Mouse (Mus musculus): ENCODE data around the gene Aox4.

The Aox4 gene

GRCm38 (mm10) chr1:58301073-58301472, 90.9 kb downstream of the Aox4 start:
- DNase-seq (ENCODE audit: low read depth, low spot score) = no peak

GRCm38 (mm10) chr1:58302015-58302414, 91.8 kb downstream of the Aox4 start:
- no peak for DNase-seq (ENCODE audit: low read depth, low spot score)

GRCm38 (mm10) chr1:58303009-58303408, 92.8 kb downstream of the Aox4 start:
- DNase-seq (ENCODE audit: low read depth, low spot score) = no peak

- no peak for DNase-seq (ENCODE audit: low read depth, low spot score)
These were observed 93.5 kb downstream of the Aox4 start for GRCm38 (mm10) chr1:58303726-58304125.

- DNase-seq (ENCODE audit: low read depth, low spot score) = no peak
These were observed 94.1 kb downstream of the Aox4 start for GRCm38 (mm10) chr1:58304296-58304695.

GRCm38 (mm10) chr1:58307181-58307580, 97.0 kb downstream of the Aox4 start:
- no peak for DNase-seq (ENCODE audit: low read depth, low spot score)

- no peak for DNase-seq (ENCODE audit: low read depth, low spot score)
These were observed 98.4 kb downstream of the Aox4 start for GRCm38 (mm10) chr1:58308594-58308993.

GRCm38 (mm10) chr1:58309853-58310252, 99.7 kb downstream of the Aox4 start:
- DNase-seq (ENCODE audit: low read depth, low spot score) = no peak

- no peak for DNase-seq (ENCODE audit: low read depth, low spot score)
These were observed 101.1 kb downstream of the Aox4 start for GRCm38 (mm10) chr1:58311221-58311864.

- no peak for DNase-seq (ENCODE audit: low read depth, low spot score)
These were observed 103.0 kb downstream of the Aox4 start for GRCm38 (mm10) chr1:58313173-58313572.

GRCm38 (mm10) chr1:58315532-58315931, 105.3 kb downstream of the Aox4 start:
- no peak for DNase-seq (ENCODE audit: low read depth, low spot score)

Data from retina, postnatal 7 days (tissue).